Mouse (Mus musculus) stomach, postnatal 0 days (tissue): ENCODE data around the gene Bpifb4.

Experiments used
- CTCF ChIP-seq: IDR thresholded peaks from 2 replicates; pipeline ENCODE4 v1.5.1; 2016; ENCODE audit warnings: antibody characterized with exemption, low read depth, mild to moderate bottlenecking, moderate library complexity
- EP300 ChIP-seq: optimal IDR thresholded peaks from 2 replicates; pipeline ENCODE3; 2016; ENCODE audit warnings: antibody characterized with exemption

DNA sequence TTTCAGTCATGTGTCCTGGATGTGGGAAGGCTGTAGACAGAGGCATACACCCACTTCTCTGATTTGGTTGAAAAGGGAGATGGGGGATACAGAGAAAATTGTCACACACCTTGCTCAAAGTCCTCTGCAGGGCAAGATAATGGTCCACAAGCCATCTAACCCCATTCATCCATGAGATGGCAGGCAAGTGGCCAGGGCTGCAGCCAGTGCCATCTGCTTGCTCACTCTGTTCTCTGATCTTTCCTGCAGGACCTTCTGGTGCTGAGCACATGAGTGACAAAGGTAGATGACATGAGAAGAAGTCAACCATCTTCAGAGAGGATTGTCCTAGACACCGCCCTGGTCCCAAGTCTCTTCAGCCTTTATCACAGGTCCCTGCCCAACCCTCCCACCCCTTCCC is 25.3 kb downstream of the Bpifb4 start:
- TF ChIP-seq CTCF, result no peak
- TF ChIP-seq EP300, result no peak
